Mouse (Mus musculus): ENCODE results near the gene Myocd.
A peak's percentile ranks its signal among the peaks of the same experiment; 100 is the strongest.

Myocd gene

DNA sequence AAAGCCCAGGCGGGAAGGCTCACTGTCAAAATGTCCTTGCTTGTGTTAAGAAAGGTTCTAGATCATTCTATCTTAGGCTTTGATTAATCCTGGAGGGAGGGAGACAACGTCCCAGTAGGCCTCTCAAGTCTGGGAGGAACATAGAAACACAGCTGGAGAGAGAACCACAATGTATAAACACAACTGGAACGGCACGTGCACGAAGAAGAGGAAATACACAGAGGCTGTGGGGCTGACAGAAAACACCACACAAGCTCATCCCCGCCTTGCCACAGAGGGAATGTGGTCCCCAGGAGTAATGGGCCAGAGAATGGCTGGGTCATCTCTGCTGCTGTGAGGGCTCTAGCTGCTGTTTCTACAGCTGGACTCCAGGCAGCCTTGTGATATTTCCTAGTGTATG, 58.1 kb downstream of the Myocd start:
- no peak for DNase-seq

DNA sequence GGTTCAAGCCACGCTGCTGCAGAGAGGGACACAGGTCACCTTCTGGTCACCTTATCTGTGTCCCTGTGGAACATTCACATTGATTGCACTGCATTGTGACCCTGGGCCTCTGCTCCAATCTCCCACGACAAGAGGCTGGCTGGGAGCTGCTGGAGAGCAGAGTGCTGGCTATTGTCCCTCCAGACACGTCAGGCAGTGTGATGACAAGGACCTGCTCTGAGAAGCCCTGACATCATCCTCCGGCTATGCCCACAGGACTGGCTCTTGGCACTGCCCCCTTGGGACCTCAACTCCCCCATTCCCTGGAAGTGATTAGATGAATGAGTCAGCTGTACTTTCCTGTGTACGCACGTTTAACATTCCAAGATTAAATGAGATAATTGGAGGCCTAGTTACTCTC, 60.3 kb downstream of the Myocd start:
- no peak for DNase-seq

DNA sequence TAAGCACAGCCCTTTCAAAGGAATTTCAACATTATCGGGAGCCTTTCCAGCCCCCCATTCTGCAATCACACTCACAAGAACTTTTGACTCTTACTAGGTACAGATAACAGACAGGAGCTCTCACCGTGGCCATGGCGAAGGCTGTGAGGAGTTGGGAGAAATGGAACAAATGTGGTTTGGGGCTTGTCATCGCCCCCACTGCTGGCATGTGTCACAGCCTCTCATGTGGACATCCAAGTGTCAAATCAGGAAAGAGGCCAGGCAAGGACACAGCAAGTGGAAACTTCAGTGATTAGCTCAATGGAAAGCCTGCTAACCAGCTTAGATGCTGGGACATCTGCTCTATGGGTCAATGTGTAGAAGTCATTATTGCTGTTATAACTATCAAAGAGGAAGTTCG, 64.5 kb downstream of the Myocd start:
- no peak for DNase-seq

DNA sequence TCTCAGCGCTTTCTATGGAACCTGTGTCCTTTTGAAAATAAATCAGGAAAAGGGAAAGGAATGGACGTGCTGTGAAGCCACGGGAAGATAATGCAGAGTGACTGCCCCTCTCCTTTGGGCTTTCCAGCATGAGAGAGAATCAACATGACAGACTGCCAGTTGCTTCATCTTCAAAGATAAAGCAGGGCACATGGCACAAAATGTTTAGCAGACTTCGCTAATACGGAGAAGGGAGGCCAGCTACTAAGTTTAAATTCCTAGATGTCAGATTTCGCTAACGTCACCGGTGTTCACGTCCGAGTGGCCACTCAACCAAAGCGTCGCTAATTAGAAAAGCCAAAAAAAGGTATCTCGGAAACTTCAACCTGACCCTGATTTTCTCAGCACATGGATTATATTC, 65.1 kb downstream of the Myocd start:
- no peak for DNase-seq

DNA sequence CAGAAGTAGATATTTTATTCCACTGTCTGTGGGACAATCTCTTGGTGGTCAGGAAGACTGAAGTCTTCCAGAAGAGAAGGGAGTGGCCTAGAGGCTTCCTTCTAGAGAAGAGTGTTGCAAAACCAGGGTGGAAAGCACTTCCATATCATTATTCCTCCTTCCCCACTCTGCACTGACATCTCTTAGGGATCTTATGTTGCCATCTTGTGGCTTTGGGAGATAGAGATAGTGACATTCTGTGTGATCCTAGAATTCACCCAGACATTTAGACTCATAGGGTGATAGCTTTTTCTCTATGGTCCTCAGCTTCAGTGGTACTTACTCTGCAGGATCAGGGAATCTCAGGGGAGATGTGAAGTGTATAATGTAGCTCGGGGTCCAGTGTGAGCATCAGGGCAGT, 66.8 kb downstream of the Myocd start:
- no peak for DNase-seq

DNA sequence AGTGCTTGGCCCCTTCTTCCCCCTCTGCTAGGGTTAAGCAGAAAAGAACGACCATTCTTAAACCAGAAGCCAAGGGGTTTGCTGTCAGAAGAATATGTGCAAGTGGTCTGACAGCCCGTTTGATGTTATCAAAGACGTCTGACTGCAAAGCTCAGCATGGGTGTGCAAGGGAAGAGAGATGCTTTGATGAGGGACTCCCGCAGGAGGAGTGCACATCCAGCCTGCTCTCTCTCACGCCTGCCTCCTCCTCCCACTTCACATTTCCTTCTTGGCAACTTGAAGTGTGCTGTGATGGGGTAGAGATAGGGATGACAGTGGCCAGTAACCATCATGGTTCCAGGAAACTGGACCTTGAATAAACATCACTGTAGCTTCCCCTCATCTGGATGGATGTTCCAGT, 67.6 kb downstream of the Myocd start:
- DNase-seq, result no peak

DNA sequence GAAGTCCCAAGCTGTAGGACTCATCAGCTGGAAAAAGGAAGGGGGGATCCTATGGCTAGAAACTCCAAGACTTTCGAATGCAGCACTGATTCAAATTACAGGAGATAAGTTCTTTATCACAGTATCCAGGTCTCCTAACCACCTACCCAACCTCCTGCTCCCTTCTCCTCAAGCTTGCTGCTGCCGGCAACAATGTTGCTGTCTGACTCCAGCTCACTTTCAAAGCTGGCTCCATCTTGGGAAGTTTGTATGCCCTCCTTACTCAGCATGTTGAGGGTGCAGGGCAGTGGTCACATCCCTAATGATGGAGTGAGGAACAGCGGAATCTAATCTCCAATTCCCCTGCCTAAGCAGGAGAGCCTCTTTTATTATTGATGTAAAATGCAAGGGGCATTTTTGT, 71.8 kb downstream of the Myocd start:
- DNase-seq, result no peak

DNA sequence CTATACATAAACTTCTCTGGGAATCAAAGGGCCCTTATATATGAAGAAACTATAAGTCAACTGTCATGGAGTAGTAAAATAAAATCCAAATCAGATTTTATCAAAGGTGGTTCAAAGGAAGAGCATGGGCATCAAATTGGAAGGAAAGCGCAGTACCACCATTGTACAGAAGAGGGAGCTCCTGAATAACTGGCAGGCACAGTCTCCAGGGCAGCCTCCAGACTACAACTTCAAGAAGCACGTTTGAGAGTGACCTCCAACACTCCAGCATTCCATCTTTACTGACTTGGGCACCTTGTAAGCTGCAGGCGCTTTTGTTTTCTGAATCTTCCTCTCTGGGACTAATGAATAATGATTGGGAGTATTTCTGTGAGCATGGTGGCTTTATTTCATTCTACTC, 72.5 kb downstream of the Myocd start:
- DNase-seq, result peak; percentile 59

DNA sequence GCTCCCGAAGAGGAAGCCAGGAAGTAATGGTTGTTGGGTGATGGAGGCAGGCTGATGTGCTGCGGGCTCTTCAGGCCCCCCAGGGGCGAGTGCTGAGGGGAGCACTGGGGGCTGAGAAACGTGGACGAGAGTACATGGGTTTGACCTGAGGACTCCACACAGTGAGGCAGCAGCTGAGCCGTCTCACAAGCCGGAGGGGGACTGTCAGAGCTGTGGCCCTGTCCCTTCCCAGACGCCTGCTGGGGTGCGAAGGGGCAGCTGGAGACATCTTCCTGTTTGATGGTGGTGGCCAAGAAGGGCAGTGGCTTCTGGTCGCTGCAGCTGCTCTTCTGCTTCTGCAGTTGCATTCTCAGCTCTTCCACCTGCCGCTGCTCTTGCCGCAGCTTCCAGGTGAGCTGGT, 82.8 kb downstream of the Myocd start:
- DNase-seq, result no peak

DNA sequence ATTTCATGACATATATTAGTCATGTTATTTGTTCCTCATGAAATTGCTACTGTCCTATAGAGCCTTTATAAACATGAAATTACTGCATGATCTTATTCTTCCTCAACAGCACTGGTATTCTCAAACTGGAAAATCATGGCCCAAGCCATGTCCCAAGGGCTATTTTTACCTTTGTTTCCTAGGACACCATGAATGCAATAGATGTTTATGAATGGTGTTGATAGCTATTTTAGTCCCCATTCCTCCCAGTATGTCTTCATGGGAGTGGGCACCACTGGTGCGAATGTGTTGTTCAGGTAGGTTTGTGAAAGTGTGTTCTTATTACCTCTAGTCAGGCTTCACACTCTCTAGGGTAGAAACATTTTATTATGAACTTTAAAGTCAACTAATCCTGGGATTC, 84.7 kb downstream of the Myocd start:
- DNase-seq, result no peak

DNA sequence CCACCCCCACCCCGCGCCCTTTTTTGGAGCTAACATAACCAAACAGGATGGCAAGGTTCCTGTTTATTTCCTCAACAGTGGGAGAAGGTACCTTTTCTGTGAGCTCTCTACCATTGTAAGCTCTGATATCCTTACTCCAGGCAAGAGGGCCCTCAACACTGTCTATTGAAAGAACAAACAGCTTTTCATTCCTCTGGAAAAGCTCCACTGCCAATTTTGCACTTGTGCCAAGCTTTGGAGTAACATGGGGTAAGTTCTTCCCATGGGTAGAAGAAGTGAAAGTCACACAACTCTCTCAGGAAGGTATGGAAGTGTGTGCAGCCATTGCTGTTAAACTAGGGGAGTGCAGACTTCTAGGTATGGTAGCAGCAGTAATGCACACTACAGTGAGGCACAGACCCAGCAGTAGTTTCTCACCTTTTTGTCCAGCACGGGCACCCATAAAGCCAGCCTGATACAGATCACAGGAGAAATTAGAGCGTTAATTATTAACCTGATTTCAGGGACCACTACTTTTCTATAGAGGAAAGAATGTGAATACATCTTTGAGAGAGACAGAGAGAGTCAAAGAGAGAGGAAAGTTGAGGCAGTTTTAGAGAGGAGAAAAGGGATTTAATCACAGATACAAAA, 99.6 kb downstream of the Myocd start:
- DNase-seq, result no peak

DNA sequence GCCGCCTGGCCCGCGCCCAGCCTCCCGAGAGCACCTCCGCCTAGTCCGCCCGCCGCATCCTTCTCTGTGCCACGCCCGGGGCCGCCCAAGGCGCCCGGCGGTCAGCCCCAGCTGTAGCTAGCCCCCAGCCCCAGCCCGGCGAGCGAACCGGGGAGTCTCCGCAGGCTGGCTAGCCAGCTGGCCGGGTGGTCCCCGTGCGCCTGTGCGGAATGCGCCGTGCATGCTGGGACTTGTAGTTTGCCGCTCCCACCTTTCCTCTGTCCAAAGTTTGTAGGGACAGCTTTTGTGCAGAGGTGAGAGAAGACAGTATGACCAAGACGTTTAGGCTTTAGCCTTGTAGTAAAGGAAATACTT, 107.0 kb downstream of the Myocd start, which contains the start of gene Arhgap44:
Gene Arhgap44 (minus strand): TSS at position 195 of the 354 bp plus-strand sequence.
- peak; percentile 21 for DNase-seq

DNA sequence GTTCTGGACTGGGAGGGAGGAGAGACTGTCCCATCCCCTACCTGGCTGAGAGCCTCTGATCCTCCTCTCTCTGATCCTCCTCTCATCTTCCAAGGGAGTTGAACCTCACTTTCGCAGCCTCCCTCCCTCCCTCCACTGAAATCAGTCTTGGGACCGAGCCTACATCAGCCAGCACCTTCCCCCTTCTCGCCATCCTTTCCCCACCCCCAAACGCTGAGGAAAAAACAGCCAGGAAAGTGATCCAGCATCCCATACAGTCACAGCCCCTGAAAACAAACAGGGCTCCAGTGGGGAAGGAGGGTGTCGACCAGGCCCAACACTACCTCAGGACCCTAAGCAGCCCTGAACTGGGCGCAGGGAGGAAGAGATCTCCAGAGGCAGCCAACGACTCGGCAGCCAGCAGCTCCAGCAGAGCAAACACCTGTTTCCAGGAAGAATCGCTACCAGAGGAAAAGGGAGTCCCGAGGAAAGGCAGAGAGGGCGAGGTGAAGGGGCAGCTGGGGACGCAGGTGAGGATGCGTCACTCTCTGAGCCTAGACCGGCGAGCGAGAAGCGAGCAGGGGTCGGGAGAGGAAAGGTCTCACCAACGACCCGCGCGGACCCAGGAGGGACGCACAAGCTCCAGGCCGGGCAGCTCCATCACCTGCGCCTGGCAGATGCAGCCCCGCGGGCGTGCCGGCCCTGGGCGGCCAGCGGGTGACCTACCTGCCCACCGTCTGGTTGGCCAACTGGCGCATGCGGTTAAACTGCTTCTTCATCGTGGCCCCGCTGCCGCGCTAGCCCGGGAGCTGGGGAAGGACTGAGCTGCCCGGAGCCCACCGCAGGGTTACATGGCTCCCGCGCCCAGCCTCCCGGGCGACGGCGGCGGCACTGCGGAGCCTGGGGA, 107.7 kb downstream of the Myocd start:
- DNase-seq, result peak; percentile 13

DNA sequence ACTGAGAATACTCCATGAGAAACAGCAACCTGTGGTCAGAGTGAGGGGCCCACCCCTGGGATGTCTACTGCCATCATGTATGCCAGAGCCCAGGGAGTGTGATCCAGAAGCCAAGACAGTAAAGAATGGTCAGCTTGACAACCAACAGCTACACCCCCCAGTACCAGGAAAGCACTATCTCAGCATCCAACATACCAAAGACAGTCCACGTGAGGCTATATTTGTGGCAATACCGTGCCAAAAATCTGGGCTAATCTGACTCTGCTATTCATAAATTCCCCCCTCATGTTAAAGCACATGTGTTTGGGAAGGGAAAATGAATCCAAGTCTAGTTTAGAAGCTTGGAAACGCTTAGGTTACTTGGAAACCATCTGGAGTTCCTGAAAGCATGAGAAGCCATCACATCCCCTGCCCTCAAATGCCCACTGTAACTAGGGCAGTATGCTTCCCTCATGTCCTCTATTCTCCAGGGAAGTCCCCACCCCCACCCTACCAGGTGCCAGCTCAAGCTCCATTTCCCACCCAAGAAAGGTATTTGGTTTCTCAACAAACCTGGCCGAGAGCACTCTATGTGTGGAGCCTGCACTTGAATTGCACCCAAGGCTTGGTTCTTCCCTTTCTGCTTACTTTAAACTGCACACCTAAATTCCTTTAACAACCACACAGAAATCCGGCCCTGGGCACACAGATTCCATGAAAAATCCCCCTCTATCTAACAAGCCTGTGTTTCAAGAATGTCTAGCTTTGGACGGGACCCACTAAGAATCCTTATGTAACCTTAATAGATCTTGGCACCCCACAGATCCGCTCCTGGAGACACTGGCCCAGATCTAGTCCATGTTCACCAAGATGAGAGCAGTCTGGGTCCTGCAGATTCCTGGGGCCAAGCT, 108.6 kb downstream of the Myocd start:
- DNase-seq, result no peak

DNA sequence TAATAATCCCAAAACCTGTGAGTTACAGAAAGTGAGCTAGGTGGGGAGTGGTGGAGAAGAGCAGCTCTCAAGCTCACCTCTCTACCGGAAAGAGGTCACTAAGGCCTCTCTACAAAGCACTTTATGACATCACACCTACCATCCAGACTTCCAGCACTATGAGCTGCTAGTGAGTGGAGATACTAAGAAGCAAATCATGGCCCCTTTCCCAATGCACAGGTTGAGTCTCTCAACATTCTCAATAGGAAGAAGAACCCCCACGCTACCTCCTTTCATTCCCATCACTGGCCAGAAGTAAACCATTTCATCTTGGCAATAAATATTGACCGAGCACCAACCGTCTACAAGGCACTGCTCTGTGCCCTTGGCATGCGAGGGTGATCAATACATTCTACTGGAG, 110.0 kb downstream of the Myocd start, which contains the start of gene 1700086D15Rik:
Gene 1700086D15Rik (minus strand): TSS at position 101 of the 400 bp plus-strand sequence.
- no peak for DNase-seq

DNA sequence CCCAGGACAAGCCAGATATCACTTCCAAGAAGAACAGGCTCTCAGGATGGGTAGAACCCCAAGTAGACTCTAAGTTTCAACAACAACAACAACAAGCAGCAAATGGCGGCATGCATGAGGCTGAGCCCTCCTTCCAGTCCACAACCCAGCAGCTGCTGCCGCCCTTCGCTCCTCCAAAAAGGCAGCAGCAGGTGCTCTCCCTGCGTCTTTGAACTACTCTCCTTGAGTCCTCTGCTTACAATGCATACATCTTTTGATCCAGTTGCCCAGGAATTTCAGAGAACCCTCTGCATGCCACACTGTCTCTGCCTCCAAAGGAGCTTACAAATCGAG, 111.2 kb downstream of the Myocd start:
- DNase-seq, result no peak

DNA sequence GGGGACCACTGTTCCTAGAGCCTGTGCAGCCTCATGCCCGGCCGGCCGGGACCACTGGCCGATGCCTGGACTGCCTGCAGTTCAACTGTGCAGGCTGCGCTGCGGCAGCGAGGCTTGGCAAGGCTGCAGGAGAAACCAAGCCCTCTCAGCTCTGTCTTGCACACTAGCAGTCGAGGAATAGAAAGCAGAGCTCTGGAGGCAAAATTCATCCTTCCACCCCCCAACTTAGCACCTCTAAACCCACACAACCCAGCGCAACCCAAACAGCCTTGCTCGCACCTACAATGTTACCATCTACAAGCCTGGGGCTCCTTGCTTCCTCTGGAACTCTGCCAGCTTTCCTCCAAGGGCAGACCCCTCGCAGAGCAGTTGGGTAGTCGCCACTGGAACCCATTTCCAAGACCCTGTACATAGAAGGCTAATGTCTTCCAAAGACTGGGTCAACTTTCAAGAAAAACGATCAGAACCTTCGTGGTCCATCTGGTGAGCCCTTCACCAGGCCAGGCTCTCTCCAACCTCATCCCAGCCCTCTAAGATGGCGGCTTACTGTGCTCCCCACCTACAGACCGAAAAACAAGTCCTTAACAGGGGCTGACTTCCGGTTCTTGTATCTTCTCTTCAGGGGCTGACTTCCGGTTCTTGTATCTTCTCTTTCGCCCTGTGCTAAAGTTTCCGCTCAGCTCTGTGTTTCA, 111.7 kb downstream of the Myocd start:
- no peak for DNase-seq

DNA sequence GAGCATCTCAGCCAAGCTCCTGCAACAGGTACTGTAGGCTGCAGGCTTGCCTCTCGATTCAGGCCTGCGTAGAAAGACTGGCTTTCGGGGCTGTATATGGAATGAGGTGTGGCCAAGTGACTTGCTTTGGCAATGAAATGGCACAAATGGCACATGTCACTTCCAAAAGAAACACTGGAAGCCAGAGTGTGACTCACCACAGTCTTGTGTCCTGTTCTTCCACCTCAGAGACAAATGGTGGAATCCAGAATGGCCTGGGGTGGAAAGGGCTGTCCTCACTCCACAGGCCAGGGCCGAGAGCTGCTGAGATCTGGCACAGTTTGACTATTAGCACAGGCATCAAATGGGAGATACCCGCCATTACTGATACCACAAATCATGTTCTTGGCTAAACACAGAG, 116.8 kb downstream of the Myocd start:
- DNase-seq, result no peak

DNA sequence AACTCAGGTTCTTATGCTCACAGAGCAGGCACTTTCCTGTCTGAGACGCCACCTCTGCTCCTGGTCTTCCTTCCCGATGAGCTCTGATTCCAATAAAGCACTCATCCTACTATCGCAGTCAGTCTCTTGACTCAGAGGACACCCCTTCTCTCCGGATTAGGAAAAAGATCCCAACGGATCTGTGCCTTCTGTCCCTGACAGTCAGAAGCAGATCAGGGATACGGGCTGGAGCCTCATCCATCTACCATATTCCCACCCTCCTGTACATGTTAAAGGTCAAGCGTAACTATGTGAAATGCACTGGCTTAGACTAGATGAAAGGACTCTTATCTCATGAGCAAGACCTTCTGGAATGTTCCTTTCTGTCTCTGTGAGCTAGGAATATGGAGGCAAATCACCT, 121.3 kb downstream of the Myocd start:
- no peak for DNase-seq

DNA sequence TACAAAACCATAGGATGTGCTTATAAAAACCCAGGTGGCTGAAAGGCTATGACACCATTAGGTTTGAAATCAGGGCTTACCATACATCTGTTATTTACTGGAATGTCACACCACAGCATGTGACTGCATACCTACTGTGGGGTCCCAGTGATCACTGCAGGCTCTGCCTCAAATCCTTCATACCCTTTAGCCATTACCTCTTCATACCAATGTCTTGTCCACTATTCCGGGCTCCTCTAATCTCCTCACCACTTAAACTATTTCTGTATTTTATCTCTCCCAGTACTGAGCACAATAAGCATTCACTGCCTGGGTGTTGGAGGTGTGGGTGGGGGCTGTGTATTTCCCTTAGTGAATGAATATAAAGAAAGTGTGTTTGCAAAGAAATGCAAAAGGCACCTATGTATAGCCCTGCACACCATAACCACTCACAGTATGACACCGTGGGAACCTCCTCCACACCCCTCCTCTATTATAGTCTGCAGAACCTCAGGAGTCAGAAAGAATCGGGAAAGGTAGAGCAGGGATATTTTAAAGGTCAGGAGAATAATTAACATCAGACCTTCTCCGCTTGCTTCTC, 126.9 kb downstream of the Myocd start:
- DNase-seq, result no peak

DNA sequence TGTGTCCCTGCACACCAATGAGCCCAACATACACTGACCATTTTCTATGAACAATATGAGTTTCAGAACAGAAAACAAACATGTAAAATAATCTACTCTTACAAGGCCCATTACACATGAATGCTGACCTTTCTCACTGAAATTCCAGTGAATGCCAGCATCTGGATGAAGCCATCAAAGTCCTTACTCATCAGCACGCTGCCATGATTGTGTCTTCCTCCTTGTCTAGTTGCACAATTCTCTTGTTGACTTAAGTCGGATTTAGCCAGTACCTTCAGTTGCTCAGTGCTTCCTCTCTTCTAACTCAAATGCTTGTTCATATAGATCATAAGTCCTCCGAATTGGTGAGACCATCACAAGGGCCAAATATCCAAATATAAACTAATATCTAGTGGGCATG, 130.8 kb downstream of the Myocd start:
- DNase-seq, result no peak

DNA sequence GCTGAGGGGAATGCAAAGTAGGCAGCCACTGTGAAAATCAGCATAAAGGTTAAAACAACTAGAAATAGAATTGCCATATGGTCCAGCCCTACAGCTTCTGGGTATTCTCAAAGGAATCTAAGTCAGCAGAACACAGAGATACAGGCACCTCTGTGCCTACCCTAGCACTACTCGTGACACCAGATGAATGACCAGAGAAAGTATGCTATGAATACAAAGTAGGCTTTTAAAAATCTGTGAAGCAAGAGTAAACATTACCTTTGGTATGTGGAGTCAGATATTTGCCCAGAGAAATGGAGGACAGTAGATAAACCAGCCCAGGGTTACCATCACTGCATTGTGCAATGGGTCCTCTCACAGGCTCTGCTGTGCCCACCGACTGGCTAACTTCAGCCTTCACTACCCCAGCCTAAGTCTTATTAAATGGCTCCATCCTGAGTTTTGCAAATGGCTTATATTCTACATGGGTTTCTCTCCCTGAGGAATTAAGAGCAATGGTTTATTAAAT, 132.6 kb downstream of the Myocd start:
- no peak for DNase-seq

All from thymus, postnatal 4 days (tissue).